Mouse (Mus musculus) gastrocnemius, postnatal 14 days (tissue): ENCODE results near the gene Fam71f1. TPM values are rescaled to one million over a fixed set of nuclear protein-coding genes. Genes with fewer than 3 reads are reported as not detected.

Experiments
- DNase-seq: peaks from one replicate; pipeline ENCODE4 v3.0.0; 2021; ENCODE audit warnings: mixed read lengths
- intact Hi-C: fragments of 180-260 bp; cut with DNase I; formaldehyde crosslinking; loops from one replicate; pipeline ENCODE4 v1.15.1; 2025; ENCODE audit warnings: low total_unique reads
- long read RNA-seq, 2 experiments: library from polyadenylated mRNA; stranded (forward); transcript quantifications; one replicate each; pipeline ENCODE4 v2.0.0; 2021
- total RNA-seq, 2 experiments: library from RNA; stranded (reverse); gene quantifications; 2 replicates each; pipeline ENCODE4 v1.2.3; 2021

Fam71f1 gene
- not detected for total RNA-seq
- long read RNA-seq, experiment 1, result 0 reads
- long read RNA-seq, experiment 2, result 0 reads

- peak; percentile 25 for DNase-seq
- intact Hi-C loops, result no loop called here
Observed at GRCm38 (mm10) chr6:29318879-29319278, at the start of gene Fam71f1. Gene Fam71f1, plus strand, starts transcription at chr6:29319140.

DNA sequence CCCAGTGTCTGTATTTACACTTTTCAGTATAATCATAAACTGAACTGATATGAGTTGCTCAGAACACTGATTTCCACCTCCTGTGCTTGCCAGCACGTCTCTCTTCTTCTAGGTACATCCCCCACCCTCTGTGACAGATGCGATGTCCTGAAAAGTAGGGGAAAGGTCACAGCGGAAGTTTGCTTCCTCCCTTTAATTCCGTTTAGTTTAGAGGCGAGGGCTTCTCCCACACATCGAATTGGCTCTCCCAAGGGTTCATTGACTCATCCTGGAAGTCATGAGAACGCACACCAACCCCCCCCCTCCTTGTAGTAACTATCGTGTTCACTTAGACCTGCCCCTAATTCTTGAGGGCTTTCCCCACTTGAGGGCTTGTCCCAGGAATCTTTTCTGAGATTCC lies 48.0 kb upstream of the Fam71f1 start:
- intact Hi-C loops, result loop anchor here (10.0 kb wide), 1 partner anchor 106 kb away; the partner anchor contains the start of gene Rbm28
- DNase-seq, result no peak

- peak; percentile 92 for DNase-seq
- intact Hi-C loops, result loop anchor here (10.0 kb wide), 1 partner anchor 108 kb away; the partner anchor contains the start of gene Rbm28
Observed at GRCm38 (mm10) chr6:29272312-29273072, 46.4 kb upstream of the Fam71f1 start, which contains the start of gene Hilpda. Gene Hilpda, plus strand, starts transcription at chr6:29272488.

DNA sequence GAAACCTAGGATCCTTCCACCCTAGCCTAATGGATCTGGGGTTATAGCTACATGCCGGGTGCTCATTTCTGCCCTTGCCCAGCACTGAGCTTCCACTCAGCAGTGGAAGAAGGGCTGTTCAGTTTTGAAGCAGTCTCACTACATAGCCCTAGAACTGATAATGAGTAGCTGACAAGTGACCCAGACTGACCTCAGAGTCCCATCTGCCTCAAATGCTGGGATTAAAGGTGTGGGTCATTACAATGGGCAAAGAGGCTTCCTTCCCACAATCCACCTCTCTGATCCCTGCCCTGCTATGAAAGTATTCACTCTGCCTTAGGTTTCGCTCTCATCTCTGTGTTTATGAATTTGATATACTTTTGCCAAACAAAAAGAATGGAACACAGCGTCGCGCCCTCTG lies 42.2 kb upstream of the Fam71f1 start:
- intact Hi-C loops, result loop anchor here (5.0 to 10.0 kb wide), 2 partner anchors 34 to 112 kb away; partner anchors contain the start of gene Rbm28
- no peak for DNase-seq

DNA sequence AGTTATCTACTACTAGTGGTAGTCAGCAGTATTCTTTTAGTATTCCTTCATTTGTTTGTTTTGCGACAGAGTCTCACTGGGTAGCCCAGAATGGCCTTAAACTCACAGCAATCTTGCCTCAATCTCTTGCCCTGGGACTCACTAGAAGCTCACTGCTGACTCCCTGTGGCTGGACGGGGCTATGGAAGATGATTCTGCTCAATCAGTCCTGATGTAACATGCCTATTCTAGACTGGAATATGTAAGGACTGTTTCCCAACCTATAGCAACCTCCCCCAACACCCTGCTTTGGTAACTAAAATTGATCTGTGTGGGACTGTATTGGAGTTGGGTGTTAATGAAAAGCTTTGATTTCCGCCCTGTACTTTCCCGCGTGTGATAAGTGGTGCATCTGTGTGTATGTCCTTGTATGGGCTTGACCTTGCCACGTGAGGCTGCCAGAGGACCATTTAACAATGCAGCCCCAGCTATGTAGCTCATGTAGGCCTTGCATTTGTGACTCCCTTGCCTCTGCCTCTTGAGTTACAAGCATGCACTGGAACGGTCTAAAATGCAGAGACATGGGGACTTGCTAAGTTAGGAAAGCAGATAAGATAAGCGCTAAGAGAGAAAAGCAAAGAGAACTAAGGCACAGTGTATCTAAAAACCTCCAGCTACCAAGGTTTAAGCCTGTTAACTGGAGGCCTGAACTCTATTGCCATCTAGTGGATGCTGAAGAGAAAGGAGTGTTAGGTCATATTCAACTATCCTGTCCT lies 40.2 kb upstream of the Fam71f1 start:
- peak; percentile 32 for DNase-seq
- intact Hi-C loops, result loop anchor here (5.0 to 10.0 kb wide), 2 partner anchors 36 to 114 kb away; partner anchors contain the start of gene Rbm28

DNA sequence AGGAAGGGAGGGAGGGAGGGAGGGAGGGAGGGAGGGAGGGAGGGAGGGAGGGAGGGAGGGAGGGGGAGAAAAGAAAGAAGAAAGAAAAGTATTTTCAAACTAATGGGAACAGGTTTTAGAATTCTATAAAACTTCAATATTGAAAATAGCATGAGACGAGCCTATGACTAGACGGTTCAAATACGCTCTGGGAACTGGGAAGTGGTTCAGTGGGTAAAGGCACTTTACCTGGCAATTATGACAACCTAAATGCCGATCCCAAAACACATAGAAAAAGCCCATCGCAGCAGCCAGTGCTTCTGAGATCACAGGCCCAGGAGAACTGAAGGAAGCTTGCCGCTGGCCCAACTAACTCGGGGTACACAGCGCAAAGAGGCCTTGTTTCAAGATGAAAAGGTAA lies 39.6 kb upstream of the Fam71f1 start, which contains the start of gene Fam71f2:
Gene Fam71f2, plus strand, starts transcription at position 301 of the 400 bp plus-strand sequence.
- intact Hi-C loops, result loop anchor here (5.0 to 10.0 kb wide), 2 partner anchors 37 to 114 kb away; partner anchors contain the start of gene Rbm28
- no peak for DNase-seq

DNA sequence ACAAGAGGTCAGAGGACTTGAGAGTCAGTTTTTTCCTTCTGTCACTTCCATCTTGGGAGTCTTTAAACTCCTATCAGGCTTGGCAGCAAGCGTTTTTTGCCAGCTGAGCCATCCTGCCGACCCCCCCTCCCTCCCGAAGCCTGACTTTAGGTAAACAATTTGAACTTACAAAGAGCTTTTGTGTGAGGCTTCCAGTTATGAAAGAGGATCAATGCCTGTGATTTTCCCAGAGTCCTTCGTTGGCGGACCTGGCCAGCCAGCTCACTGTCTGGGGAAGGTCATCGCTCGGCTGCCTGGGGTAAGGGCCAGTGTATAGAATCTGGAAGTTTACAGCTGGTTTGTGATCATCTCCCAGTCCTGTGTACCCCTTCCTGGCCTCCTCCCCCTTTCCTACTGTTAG lies 38.3 kb upstream of the Fam71f1 start:
- DNase-seq, result no peak
- intact Hi-C loops, result no loop called here

GRCm38 (mm10) chr6:29286870-29287269 lies 32.1 kb upstream of the Fam71f1 start:
- no peak for DNase-seq
- intact Hi-C loops, result no loop called here

- intact Hi-C loops, result no loop called here
- DNase-seq, result no peak
Observed at GRCm38 (mm10) chr6:29287481-29287880, 31.5 kb upstream of the Fam71f1 start.

DNA sequence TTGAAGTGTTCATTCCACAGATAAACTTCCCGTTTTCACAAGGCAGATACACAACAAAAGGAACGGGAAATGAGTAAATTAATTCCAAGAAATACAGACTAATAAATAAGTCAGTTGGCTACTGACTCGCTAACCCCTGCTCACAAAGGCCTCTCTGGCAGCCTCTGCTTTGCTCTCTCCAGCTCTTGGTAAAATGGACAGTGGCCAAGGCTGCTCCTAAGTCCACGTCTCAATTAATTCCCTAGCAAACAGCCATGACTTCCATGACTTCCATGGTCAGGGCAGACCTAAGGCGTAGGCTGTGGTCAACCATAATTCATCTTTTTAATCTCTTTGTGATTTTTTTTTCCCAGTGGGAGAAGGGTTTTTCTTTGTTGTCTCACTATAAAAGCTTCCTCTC lies 31.0 kb upstream of the Fam71f1 start:
- intact Hi-C loops, result no loop called here
- no peak for DNase-seq

DNA sequence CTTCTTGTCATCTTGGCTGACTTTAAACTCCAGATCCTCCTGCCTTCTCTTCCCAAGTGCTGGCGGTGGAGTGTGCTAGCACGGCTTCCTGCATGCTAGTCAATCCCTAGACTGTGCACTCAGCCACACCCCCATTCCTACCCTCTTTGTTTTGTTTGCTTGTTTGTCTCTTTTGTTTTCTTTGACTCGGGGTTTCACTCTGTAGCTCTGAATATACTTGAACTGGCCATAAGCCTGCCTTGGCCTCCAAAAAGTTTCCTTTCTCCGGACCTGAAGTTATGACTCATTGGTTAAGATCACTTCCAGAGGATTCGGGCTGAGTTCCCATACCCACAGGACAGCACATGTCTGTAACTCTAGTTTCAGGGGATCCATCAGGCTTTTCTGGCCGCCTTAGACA lies 30.3 kb upstream of the Fam71f1 start:
- no peak for DNase-seq
- intact Hi-C loops, result no loop called here

- DNase-seq, result no peak
- intact Hi-C loops, result no loop called here
Observed at GRCm38 (mm10) chr6:29299112-29299511, 19.8 kb upstream of the Fam71f1 start.

DNA sequence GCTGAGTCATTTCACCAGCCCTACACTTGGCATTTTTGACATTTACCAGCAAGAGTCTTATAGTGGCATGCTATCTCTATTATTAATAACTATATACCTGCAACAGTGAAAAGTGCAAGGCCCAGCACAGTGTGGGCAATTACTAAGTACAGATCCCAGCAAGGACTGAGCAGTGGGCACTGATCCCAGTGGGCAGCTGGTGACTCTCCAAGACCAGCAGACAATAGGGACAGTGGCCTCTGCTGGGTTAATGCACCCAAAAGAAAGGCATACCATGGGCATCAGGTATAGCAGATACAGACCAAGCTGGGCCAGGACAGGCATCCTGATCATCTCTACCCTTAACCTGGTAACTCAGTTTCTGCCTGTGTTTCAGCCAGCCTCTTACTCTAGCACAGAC lies 15.7 kb upstream of the Fam71f1 start:
- no peak for DNase-seq
- intact Hi-C loops, result no loop called here

- intact Hi-C loops, result no loop called here
- no peak for DNase-seq
Observed at GRCm38 (mm10) chr6:29303726-29304125, 15.2 kb upstream of the Fam71f1 start.

GRCm38 (mm10) chr6:29305462-29305861 lies 13.5 kb upstream of the Fam71f1 start:
- DNase-seq, result no peak
- intact Hi-C loops, result no loop called here

DNA sequence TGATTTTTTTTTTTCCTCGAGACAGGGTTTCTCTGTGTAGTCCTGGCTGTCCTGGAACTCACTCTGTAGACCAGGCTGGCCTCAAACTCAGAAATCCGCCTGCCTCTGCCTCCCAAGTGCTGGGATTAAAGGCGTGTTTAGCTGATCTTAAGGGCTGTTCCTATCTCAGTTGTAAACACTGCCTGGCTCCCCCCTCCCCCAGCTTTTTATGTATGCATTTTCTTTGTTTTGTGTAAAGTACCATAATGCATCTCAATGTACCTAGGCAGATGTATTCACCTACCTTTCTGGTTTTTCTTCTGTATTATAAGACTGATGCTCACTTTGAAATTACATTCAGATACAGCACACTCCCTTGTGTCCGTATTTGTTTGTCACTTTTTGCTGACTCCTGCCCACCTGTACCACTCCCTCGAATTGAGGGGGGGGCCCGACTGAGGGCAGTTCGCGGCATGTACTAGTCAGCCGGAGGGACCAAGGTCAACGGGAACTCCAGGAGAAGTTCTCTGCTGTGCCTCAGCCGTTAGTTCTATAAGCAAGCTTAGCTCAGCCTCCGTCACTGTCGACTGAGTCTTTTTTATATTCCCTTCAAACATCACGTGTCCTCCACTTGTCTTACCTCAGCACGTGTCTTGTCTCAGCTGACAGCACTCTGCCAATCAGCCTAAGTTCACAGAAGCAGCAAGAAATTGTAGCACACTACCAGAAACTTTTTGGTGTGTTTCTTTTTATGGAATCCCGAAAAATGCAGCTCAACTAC lies 9.9 kb upstream of the Fam71f1 start:
- no peak for DNase-seq
- intact Hi-C loops, result no loop called here

- DNase-seq, result no peak
- intact Hi-C loops, result no loop called here
Observed at GRCm38 (mm10) chr6:29313690-29314202, 5.2 kb upstream of the Fam71f1 start.

DNA sequence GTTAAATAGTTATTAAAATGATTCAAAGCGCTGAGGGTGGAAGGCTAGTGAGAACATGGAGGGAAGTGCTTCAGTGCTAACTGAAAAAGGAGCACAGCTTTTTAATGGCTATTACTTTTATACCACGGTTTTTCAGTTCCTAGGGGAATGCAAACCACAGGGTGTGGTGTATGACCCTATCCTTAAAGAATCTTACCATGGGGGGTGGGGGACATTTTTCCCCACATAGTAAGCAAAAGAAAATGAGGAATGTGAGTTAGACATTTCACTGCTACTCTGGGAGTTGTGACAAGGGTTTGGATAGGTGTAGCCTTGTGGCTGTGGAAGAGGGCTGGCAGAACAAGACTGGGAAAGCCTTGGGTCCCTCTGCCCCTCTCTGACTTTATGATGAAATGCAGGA lies 1.7 kb upstream of the Fam71f1 start:
- no peak for DNase-seq
- intact Hi-C loops, result no loop called here

GRCm38 (mm10) chr6:29317941-29318340 lies 999 bp upstream of the Fam71f1 start:
- intact Hi-C loops, result no loop called here
- DNase-seq, result no peak
